In genomic region chr6:117169910-117170747, GRCm38 (mm10) we compare ENCODE assay signal across 8 mouse cellular contexts. TPM values are rescaled to one million over a fixed set of nuclear protein-coding genes. Genes with fewer than 3 reads are reported as not detected.
DNase-seq lines count a peak whose midpoint lies in the region; ATAC-seq and TF ChIP-seq lines count a peak whose summit lies in the region.

No protein-coding gene starts in this region.

- peak overlapping the region; percentile 92 for H3K27ac ChIP-seq in gastrocnemius, adult 2 months
- no peak overlapping the region for H3K27ac ChIP-seq in bone marrow, adult 2 months (ENCODE audit: control insufficient read depth, insufficient read depth, low read depth, low read length, poor library complexity)
- no peak overlapping the region for H3K27ac ChIP-seq in hindbrain, embryonic 15.5 days (replicated peaks)
- no peak overlapping the region for H3K27ac ChIP-seq in midbrain, embryonic 10.5 days (replicated peaks)

- no peaks in the 10 kb centered on the region for H3K9me3 ChIP-seq in hindbrain, embryonic 15.5 days
- no peaks in the 10 kb centered on the region for H3K9me3 ChIP-seq in midbrain, embryonic 10.5 days (replicated peaks)

- intact Hi-C loops in gastrocnemius, adult 2 months (cut with DNase I) = loop anchor here (5.0 to 10.0 kb wide), 4 partner anchors 203 to 517 kb away; no protein-coding TSS in a partner anchor
- intact Hi-C loops in gastrocnemius, postnatal 14 days (cut with DNase I; ENCODE audit: low total_unique reads) = loop anchor here (5.0 to 10.0 kb wide), 2 partner anchors 515 to 657 kb away; no protein-coding TSS in a partner anchor
- intact Hi-C loops in left cerebral cortex, postnatal 10 days (cut with DNase I) = loop anchor here (5.0 to 10.0 kb wide), 4 partner anchors 205 to 582 kb away; partner anchors contain the start of gene Depp1

- peak overlapping the region; percentile 99 for H3K4me2 ChIP-seq in hindbrain, embryonic 15.5 days

- no peak overlapping the region for H3K9ac ChIP-seq in hindbrain, embryonic 15.5 days

- H3K4me1 ChIP-seq in bone marrow, adult 2 months (ENCODE audit: control insufficient read depth, insufficient read depth, low read length) = no peaks in the 10 kb centered on the region
- peaks cover 34% of the 10 kb centered on the region for H3K4me1 ChIP-seq in hindbrain, embryonic 15.5 days (replicated peaks)
- peaks cover 55% of the 10 kb centered on the region for H3K4me1 ChIP-seq in midbrain, embryonic 10.5 days

- H3K27me3 ChIP-seq in hindbrain, embryonic 15.5 days = peaks cover 58% of the 10 kb centered on the region
- peaks cover 87% of the 10 kb centered on the region for H3K27me3 ChIP-seq in midbrain, embryonic 10.5 days (ENCODE audit: low read depth, poor library complexity, severe bottlenecking)

- 29% methylated on average over 10 of the region's 10 CpGs for WGBS in bone marrow, adult 2 months
- WGBS in hindbrain, embryonic 15.5 days = 26% methylated on average over 10 of the region's 10 CpGs
- 20% methylated on average over 10 of the region's 10 CpGs for WGBS in midbrain, embryonic 10.5 days

- no peak for TF ChIP-seq CTCF in gastrocnemius, adult 2 months (IDR thresholded peaks at IDR 0.05)
- TF ChIP-seq CTCF in bone marrow, adult 2 months (IDR thresholded peaks at IDR 0.05; ENCODE audit: control insufficient read depth, insufficient read depth, low read length) = no peak

- H3K4me3 ChIP-seq in gastrocnemius, adult 2 months = peak overlapping the region; percentile 86
- H3K4me3 ChIP-seq in bone marrow, adult 2 months (replicated peaks; ENCODE audit: control insufficient read depth, low read depth, low read length) = peak overlapping the region; percentile 6
- peak overlapping the region; percentile 57 for H3K4me3 ChIP-seq in hindbrain, embryonic 15.5 days
- H3K4me3 ChIP-seq in midbrain, embryonic 10.5 days = peak overlapping the region; percentile 70

- TF ChIP-seq POLR2A in bone marrow, adult 2 months (IDR thresholded peaks at IDR 0.05; ENCODE audit: borderline replicate concordance, control insufficient read depth, low read depth, low read length) = no peak

- ATAC-seq in hindbrain, embryonic 15.5 days (ENCODE audit: low FRiP score, low read depth) = no peak

- no peaks in the 10 kb centered on the region for H3K36me3 ChIP-seq in hindbrain, embryonic 15.5 days
- H3K36me3 ChIP-seq in midbrain, embryonic 10.5 days = no peaks in the 10 kb centered on the region

- DNase-seq in gastrocnemius, adult 2 months = no peak
- DNase-seq in gastrocnemius, postnatal 14 days = no peak
- no peak for DNase-seq in midbrain, embryonic 10.5 days (ENCODE audit: low spot score)
- DNase-seq in cerebellum, postnatal 10 days = no peak
- DNase-seq in frontal cortex, postnatal 25 days (ENCODE audit: low spot score in 2 of 2) = no peak
- no peak for DNase-seq in left cerebral cortex, postnatal 10 days (ENCODE audit: extremely low spot score in 1 of 2, low spot score in 2 of 2)

RNA-seq across cellular contexts. Expression of gene Cxcl12, which starts 1.8 kb away (rescaled TPM):
- 10 to 100 TPM; 41.3 to 61.9 TPM for total RNA-seq in gastrocnemius, adult 2 months (2021)
- 10 to 100 TPM; 61.6 to 71.2 TPM for total RNA-seq in gastrocnemius, postnatal 14 days (2021)
- polyA plus RNA-seq in bone marrow, adult 2 months (2011; ENCODE audit: insufficient read depth, insufficient read length, low replicate concordance, missing spikeins) = 260 and 348 TPM in 2 replicates
- polyA plus RNA-seq in hindbrain, embryonic 15.5 days (2015; fragmentation: Nextera tagmentation; extraction: Ambion mirVana) = 65.4 and 77.1 TPM in 2 replicates
- polyA plus RNA-seq in midbrain, embryonic 10.5 days (2016; fragmentation: Nextera tagmentation; extraction: Ambion mirVana) = 59.9 and 72.6 TPM in 2 replicates
- total RNA-seq in left cerebral cortex, postnatal 10 days (2021) = 10 to 100 TPM; 36.3 to 43.9 TPM

Comparison
In these comparisons a context has a peak if more than half of its experiments do, and no peak if none do; other contexts are left out.
1. H3K4me3 ChIP-seq: peak in every context shown above with its lines; median percentile 86 in gastrocnemius, adult 2 months; 70 in midbrain, embryonic 10.5 days; 57 in hindbrain, embryonic 15.5 days; 6 in bone marrow, adult 2 months.